Mouse (Mus musculus): Measurements from ENCODE around the gene Lias.

DNA sequence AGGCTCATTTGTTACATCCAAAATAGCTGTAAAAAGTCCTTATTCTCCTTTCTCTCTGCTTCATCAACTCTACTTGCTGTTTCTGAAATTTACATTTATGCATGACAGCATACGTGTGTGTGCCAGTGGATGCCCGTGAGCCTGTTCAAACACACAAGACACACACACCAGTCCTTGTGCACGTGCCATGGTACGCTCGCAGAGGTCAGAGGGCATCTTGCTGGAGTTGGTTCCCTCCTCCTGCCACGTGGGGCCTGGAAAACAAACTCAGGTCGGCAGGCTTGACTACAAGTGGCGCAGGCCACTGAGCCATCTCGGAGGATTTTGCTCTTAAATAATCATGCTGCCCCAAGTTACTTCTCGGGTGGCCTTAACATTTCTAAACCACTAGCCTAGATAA lies 40.8 kb upstream of the Lias start:
- no peak for TF ChIP-seq POLR2A (IDR thresholded peaks at IDR 0.05; ENCODE audit: low read depth, low read length)
- no peak for TF ChIP-seq CTCF (IDR thresholded peaks at IDR 0.05; ENCODE audit: extremely low read depth, insufficient read depth, insufficient read length, insufficient replicate concordance)
